Mouse (Mus musculus) kidney, postnatal 36 days (tissue): ENCODE results near the gene Zfp719.

ENCODE experiments used
- DNase-seq, 2 experiments: peaks; one replicate each; pipeline ENCODE4 v3.0.0; 2021 to 2022; ENCODE audit warnings: mixed read lengths in 2 of 2

Gene Zfp719

GRCm38 (mm10) chr7:43607743-43608287 is 28.4 kb downstream of the Zfp719 start:
- no peak for DNase-seq

GRCm38 (mm10) chr7:43608316-43608824 is 29.0 kb downstream of the Zfp719 start:
- DNase-seq = no peak

- no peak for DNase-seq
These were observed 34.6 kb downstream of the Zfp719 start for GRCm38 (mm10) chr7:43613816-43614551.

- DNase-seq = no peak
These were observed 43.5 kb downstream of the Zfp719 start for GRCm38 (mm10) chr7:43622927-43623326.

- DNase-seq = no peak
These were observed 44.4 kb downstream of the Zfp719 start for GRCm38 (mm10) chr7:43623819-43624218.

GRCm38 (mm10) chr7:43625065-43625464 is 45.7 kb downstream of the Zfp719 start:
- DNase-seq = no peak

- no peak for DNase-seq
These were observed 46.5 kb downstream of the Zfp719 start for GRCm38 (mm10) chr7:43625794-43626422.

- DNase-seq = no peak
These were observed 54.5 kb downstream of the Zfp719 start for GRCm38 (mm10) chr7:43633940-43634339.

- no peak for DNase-seq
These were observed 55.1 kb downstream of the Zfp719 start, which contains the start of gene Ceacam18 for GRCm38 (mm10) chr7:43634500-43634899. Ceacam18 (plus strand) TSS chr7:43634707.

- DNase-seq = no peak
These were observed 56.8 kb downstream of the Zfp719 start for GRCm38 (mm10) chr7:43636194-43636593.

- no peak for DNase-seq
These were observed 57.7 kb downstream of the Zfp719 start for GRCm38 (mm10) chr7:43637118-43637517.

GRCm38 (mm10) chr7:43642587-43642986 is 63.2 kb downstream of the Zfp719 start:
- no peak for DNase-seq
